Mouse (Mus musculus): ENCODE data around the gene Duoxa1.

The Duoxa1 gene

DNA sequence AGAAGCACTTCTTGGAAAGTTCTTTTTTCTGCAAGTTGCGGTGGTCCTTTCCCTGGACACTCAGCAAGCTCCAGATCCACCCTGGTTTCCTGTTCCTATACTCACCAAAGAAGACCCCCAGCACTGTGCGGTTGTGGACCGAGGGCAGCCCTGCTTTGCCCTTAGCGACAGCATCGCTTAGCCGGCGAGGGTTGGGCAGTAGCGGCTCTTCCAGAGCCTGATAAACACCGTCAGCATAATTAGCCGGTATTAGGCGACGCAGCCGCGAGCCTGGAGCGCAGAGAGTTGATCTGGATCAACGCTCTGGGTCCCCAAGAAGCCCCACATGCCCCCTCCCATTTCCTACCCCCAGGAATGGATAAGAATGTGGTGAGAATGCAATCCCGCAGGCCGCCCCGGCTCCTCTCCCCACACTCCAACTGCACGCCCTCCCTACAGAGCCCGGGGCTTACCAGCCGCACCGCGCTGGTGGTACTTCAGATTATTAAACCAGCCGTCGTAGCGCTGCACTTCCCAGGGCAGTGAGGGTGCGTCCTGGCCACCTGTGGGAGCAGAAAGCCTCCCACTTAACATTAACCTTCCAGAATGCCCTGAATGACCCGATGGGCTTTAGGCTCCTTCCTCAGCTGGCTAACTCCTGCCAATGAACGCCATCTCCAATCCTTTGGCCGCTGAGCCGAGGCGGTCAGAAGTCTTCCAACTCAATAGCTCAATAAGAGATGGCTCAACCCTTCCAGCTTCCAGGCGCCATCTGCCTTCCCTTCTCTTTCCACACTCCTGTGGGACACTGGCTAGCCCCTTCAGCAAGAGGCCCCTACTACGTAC lies 16.0 kb downstream of the Duoxa1 start:
- no peak for DNase-seq (ENCODE audit: low spot score)

DNA sequence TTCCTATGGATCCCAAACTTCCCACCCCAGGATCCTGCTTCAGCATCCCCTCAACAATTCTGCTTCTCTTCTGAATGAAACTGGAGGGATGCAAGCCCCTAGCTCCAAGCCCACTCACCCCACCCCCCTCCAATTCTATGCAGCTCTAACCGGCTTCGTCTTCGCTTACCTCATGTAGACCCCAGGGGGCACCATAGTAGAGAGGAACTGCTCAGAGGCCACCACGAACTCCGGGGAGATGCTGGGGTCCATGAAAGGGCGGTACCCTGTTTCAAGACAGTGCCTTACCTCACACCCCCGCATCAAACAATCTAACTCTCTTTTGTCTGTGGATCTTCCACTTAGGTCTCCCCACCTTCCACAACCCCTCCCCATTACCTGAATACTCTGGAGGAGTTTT lies 18.6 kb downstream of the Duoxa1 start:
- DNase-seq (ENCODE audit: low spot score), result no peak

DNA sequence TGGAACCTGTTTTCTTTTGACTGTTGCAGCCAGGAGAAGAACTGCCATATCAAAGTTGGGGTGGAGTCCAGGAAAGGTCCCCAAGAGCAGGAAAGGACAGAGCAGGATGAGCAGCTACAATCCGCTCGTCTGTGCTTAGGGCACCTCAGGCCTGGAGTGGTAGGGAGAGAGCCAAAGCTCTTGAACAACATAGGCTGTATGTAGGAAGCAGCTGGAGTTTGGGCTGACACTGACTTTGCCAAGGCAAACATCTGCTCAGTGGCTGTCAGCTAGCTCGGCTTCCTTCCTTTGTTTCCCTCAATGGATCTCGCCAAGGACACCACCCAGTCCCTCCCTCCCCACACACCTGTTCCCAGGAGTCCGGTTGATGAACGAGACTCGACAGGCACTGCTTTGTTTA lies 27.4 kb downstream of the Duoxa1 start:
- no peak for DNase-seq (ENCODE audit: low spot score)

DNA sequence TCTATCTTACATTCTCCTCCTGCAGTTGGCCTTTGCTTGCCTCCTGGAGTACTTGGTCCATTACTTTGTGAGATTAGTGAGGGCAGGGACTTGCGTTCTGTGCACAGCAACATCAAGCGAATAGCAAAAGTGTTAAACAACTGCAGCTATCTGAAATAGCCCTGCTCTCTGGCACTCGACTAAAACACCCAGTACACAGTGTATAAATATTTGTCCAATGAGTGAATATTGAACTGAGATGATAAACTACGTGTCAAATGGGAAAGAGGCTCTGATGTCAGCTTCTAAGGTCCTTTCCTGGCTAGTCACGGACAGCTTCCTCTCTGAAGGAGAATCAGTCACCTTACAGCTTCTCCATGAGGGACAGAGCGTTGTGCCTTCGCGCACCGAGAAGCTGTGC lies 29.4 kb downstream of the Duoxa1 start:
- no peak for DNase-seq (ENCODE audit: low spot score)

DNA sequence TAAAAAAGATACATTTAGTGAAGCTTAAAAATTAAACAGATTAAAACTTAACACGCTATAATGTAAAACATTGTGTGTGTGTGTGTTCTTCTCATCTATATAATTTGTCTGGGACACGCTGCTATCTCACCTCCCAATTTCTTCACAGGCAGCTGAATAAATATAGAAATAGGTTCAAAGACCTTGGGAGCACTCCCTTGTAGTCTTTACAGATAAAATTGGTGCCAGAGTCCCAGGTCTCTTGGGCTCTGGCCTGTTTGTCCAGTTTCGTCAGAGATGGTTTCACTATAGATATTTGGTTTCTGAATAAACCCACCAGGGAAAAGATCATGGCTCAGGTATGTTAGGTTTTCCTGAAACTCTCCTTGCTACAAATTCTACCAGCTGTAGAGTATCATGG lies 34.8 kb downstream of the Duoxa1 start:
- no peak for DNase-seq (ENCODE audit: low spot score)

DNA sequence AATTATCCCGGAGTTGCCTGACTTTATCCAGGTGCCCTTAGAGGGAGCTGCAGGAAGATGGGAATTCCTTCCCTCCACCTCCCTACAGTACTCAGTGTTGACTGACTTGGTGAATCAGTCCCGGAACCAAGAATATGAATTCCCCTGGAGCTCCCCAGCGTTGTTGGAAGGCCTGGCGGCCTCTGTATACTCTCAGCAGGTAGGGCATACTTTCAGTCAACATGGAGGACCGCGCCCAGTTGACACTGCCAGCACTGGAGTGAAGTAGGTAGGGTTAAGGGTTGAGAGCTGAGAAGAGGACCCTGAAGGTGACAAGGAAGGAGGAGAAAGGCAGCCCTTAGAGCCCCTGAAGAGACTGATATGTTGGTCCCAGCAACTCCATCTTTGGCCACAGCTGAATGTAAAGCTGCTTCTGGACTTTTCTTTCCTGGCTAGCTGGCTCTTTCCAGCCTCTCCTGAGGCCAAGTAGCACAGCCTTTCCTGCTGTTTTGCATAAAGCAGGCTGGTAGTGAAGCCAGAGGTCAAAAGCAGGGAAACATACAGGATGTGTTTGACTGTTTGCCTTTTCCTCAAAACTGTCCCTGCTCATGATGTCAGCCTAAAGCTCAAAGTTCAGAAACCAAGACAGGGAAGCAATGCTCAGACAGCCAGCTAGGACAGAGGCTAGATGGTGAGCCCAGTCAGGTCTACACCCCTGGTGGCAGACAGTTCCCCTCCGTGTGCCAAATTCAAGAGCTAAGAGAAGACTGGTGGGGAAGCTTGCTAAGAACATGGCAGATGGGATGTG lies 46.9 kb downstream of the Duoxa1 start:
- DNase-seq (ENCODE audit: low spot score), result no peak

DNA sequence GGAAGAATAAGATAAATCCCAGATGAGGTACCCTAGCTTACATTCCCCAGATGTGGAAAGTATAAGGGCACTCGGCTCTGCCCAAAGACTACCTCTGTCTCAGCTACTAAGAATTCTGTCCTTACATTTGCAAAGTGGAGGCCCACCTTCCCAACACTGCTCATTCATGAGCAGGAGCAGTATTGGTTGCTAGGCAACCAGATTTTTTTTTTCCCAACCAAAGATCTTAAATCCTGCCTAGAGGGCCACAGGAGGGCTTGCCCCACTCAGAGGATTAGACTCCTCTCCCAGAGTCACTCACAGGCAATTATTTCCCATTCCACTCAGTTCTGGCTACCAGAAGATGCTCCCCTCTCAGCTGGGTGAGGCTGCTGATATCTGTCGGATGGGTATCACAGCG lies 48.8 kb downstream of the Duoxa1 start:
- DNase-seq (ENCODE audit: low spot score), result no peak

DNA sequence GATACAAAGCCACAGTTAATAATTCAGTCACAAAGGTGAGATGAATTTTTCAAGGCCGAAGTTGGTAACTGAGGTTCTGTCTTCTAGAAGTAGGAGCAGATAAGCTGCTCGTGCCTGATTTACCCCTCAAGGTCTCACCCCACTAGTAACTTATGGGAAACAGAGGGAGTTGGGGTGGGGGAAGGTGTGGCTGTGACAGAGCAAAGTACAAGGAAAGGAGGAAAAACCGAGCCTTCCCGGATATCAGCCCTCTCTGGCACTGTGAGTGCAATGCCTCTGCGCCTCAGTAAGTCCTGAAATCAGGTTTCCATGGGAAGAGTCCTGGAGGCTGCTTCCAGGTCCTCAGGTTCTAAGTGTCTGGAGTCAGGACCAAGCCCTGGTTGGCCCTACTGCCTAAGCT lies 52.8 kb downstream of the Duoxa1 start:
- DNase-seq (ENCODE audit: low spot score), result no peak

DNA sequence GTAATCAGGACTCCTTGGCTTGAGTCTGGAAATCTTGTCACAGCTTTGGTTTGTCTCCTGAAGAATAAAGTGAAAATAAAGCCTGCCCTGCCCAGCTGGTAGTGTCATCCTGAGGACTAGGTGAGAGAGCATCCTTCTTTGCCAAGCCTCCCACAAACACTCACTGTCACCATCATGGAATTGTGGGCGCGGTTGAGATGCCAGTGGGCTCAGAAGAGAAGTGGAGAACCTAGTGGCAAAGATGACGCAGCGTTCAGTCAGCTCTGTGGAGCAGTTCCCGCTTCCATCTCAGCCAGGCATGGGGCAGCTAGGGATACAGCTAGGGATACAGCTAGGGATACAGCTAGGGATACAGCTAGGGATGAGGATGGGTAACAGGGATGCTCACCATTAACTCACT lies 57.5 kb downstream of the Duoxa1 start:
- no peak for DNase-seq (ENCODE audit: low spot score)

Measured in c-Kit-positive CD71-positive TER-119-positive erythroid progenitor cells, embryonic 14.5 days (primary cell).